ENCODE assay signal across 27 mouse cellular contexts in genomic region chr14:86833003-86833402, GRCm38 (mm10).
DNase-seq lines count a peak whose midpoint lies in the region; ATAC-seq and TF ChIP-seq lines count a peak whose summit lies in the region.
"Had no signal": no experiment of that assay in that cellular context is flagged by ENCODE, and none has a peak within 500 bp of the region (broad histone marks: within the 10 kb centered on the region; RNA-seq: fewer than 3 reads in every experiment).

No protein-coding gene starts in this region.

- no peak overlapping the region for H3K4me2 ChIP-seq in forebrain, embryonic 15.5 days (replicated peaks)
- H3K4me2 ChIP-seq in midbrain, embryonic 11.5 days: no peak overlapping the region
- H3K4me2 ChIP-seq in midbrain, embryonic 15.5 days: no peak overlapping the region
- H3K4me2 ChIP-seq in forebrain, postnatal 0 days (ENCODE audit: low read depth): no peak overlapping the region
- H3K4me2 ChIP-seq: embryonic facial prominence, embryonic 12.5 days; embryonic facial prominence, embryonic 15.5 days; heart, embryonic 13.5 days; hindbrain, embryonic 14.5 days had no signal

- no peaks in the 10 kb centered on the region for H3K36me3 ChIP-seq in forebrain, embryonic 15.5 days
- no peaks in the 10 kb centered on the region for H3K36me3 ChIP-seq in forebrain, embryonic 10.5 days (replicated peaks)
- no peaks in the 10 kb centered on the region for H3K36me3 ChIP-seq in midbrain, embryonic 11.5 days (ENCODE audit: control insufficient read depth, insufficient read depth, low read length)
- no peaks in the 10 kb centered on the region for H3K36me3 ChIP-seq in midbrain, embryonic 15.5 days (replicated peaks)
- no peaks in the 10 kb centered on the region for H3K36me3 ChIP-seq in forebrain, postnatal 0 days (ENCODE audit: insufficient read depth)
- H3K36me3 ChIP-seq: embryonic facial prominence, embryonic 12.5 days; embryonic facial prominence, embryonic 15.5 days; heart, embryonic 10.5 days had no signal

- no peak overlapping the region for H3K4me3 ChIP-seq in forebrain, embryonic 15.5 days
- no peak overlapping the region for H3K4me3 ChIP-seq in forebrain, embryonic 10.5 days
- no peak overlapping the region for H3K4me3 ChIP-seq in midbrain, embryonic 11.5 days (ENCODE audit: low read depth, low read length)
- H3K4me3 ChIP-seq in midbrain, embryonic 15.5 days: no peak overlapping the region
- no peak overlapping the region for H3K4me3 ChIP-seq in forebrain, postnatal 0 days (ENCODE audit: low read depth, low read length)
- H3K4me3 ChIP-seq: embryonic facial prominence, embryonic 12.5 days; embryonic facial prominence, embryonic 15.5 days; heart, adult 2 months; heart, embryonic 10.5 days; heart, embryonic 13.5 days had no signal

- H3K4me1 ChIP-seq in forebrain, embryonic 15.5 days: peaks cover 4% of the 10 kb centered on the region; the same call in 1 of the 2 replicates
- peaks cover 10% of the 10 kb centered on the region for H3K4me1 ChIP-seq in forebrain, embryonic 10.5 days
- H3K4me1 ChIP-seq in midbrain, embryonic 11.5 days (ENCODE audit: control insufficient read depth, insufficient read depth, low read length): no peaks in the 10 kb centered on the region
- H3K4me1 ChIP-seq in midbrain, embryonic 15.5 days: no peaks in the 10 kb centered on the region
- no peaks in the 10 kb centered on the region for H3K4me1 ChIP-seq in forebrain, postnatal 0 days (ENCODE audit: insufficient read depth)
- H3K4me1 ChIP-seq: embryonic facial prominence, embryonic 12.5 days; embryonic facial prominence, embryonic 15.5 days; heart, embryonic 10.5 days; heart, embryonic 13.5 days had no signal

- H3K9me3 ChIP-seq in forebrain, embryonic 15.5 days: no peaks in the 10 kb centered on the region
- H3K9me3 ChIP-seq in forebrain, embryonic 10.5 days: no peaks in the 10 kb centered on the region
- H3K9me3 ChIP-seq in midbrain, embryonic 11.5 days (ENCODE audit: control insufficient read depth, low read length): no peaks in the 10 kb centered on the region
- no peaks in the 10 kb centered on the region for H3K9me3 ChIP-seq in midbrain, embryonic 15.5 days
- H3K9me3 ChIP-seq in forebrain, postnatal 0 days (ENCODE audit: low read length): no peaks in the 10 kb centered on the region
- H3K9me3 ChIP-seq: embryonic facial prominence, embryonic 12.5 days; embryonic facial prominence, embryonic 15.5 days; heart, embryonic 10.5 days; heart, embryonic 13.5 days had no signal

- H3K27ac ChIP-seq in forebrain, embryonic 15.5 days (replicated peaks): peak overlapping the region; percentile 69
- no peak overlapping the region for H3K27ac ChIP-seq in forebrain, embryonic 10.5 days
- no peak overlapping the region for H3K27ac ChIP-seq in midbrain, embryonic 11.5 days (ENCODE audit: low read depth, low read length)
- H3K27ac ChIP-seq in midbrain, embryonic 15.5 days: no peak overlapping the region
- H3K27ac ChIP-seq in forebrain, postnatal 0 days (ENCODE audit: low read depth, low read length): no peak overlapping the region
- H3K27ac ChIP-seq: embryonic facial prominence, embryonic 12.5 days; embryonic facial prominence, embryonic 15.5 days; heart, adult 2 months; heart, embryonic 10.5 days; heart, embryonic 13.5 days; hindbrain, embryonic 14.5 days; hindbrain, postnatal 0 days had no signal

- no peak for TF ChIP-seq CTCF in forebrain, postnatal 0 days (IDR thresholded peaks at IDR 0.05; ENCODE audit: low read depth)

- 44% methylated on average over 4 of the region's 4 CpGs for WGBS in forebrain, embryonic 15.5 days
- WGBS in forebrain, embryonic 10.5 days: 89% methylated on average over 4 of the region's 4 CpGs
- WGBS in midbrain, embryonic 11.5 days: 88% methylated on average over 4 of the region's 4 CpGs
- WGBS in midbrain, embryonic 15.5 days: 69% methylated on average over 4 of the region's 4 CpGs
- 38% methylated on average over 4 of the region's 4 CpGs for WGBS in forebrain, postnatal 0 days

- H3K9ac ChIP-seq in forebrain, embryonic 15.5 days (replicated peaks): no peak overlapping the region
- H3K9ac ChIP-seq in midbrain, embryonic 11.5 days (ENCODE audit: low read length): no peak overlapping the region
- no peak overlapping the region for H3K9ac ChIP-seq in midbrain, embryonic 15.5 days
- no peak overlapping the region for H3K9ac ChIP-seq in forebrain, postnatal 0 days
- H3K9ac ChIP-seq: embryonic facial prominence, embryonic 12.5 days; embryonic facial prominence, embryonic 15.5 days; heart, embryonic 13.5 days; hindbrain, embryonic 14.5 days had no signal

- peak; percentile 8 to 11 for DNase-seq in cerebellum, postnatal 10 days
- DNase-seq in cerebellum, adult 9-10 months: no peak
- no peak for DNase-seq in forebrain, embryonic 10.5 days (ENCODE audit: extremely low spot score, low spot score)
- DNase-seq in midbrain, embryonic 11.5 days (ENCODE audit: low spot score, missing footprints): peak; percentile 60
- DNase-seq in forebrain, postnatal 0 days: peak; percentile 39
- no peak for DNase-seq in embryo, embryonic 10.5 days (ENCODE audit: low spot score)
- DNase-seq: adrenal gland, adult 8-10 months; adrenal gland, postnatal 25 days; cerebellum, adult 18-20 months; cerebellum, adult 9-11 months; cerebellum, postnatal 36 days; gastrocnemius, postnatal 10 days; gastrocnemius, postnatal 36 days; heart, adult 2 months; heart, postnatal 14 days; heart, postnatal 4 days had no signal

- peak; percentile 77 for ATAC-seq in forebrain, embryonic 15.5 days (replicated peaks)
- no peak for ATAC-seq in midbrain, embryonic 11.5 days (ENCODE audit: low FRiP score)
- ATAC-seq in midbrain, embryonic 15.5 days (replicated peaks): no peak
- ATAC-seq in forebrain, postnatal 0 days: peak; percentile 66; the same call in 1 of the 2 replicates
- ATAC-seq: activated CD4-positive, CD25-positive, alpha-beta regulatory T cell, adult 4 months; hindbrain, postnatal 0 days; inflammation-experienced regulatory T-cells, adult 6 months; intestine, embryonic 16.5 days had no signal

- H3K27me3 ChIP-seq in forebrain, embryonic 15.5 days: no peaks in the 10 kb centered on the region
- H3K27me3 ChIP-seq in forebrain, embryonic 10.5 days (ENCODE audit: poor library complexity, severe bottlenecking): peaks cover 20% of the 10 kb centered on the region
- H3K27me3 ChIP-seq in midbrain, embryonic 11.5 days (ENCODE audit: control insufficient read depth, insufficient read depth, low read length): no peaks in the 10 kb centered on the region
- no peaks in the 10 kb centered on the region for H3K27me3 ChIP-seq in midbrain, embryonic 15.5 days (replicated peaks)
- no peaks in the 10 kb centered on the region for H3K27me3 ChIP-seq in forebrain, postnatal 0 days (ENCODE audit: insufficient read depth, low read length)
- H3K27me3 ChIP-seq: embryonic facial prominence, embryonic 12.5 days; embryonic facial prominence, embryonic 15.5 days; heart, embryonic 13.5 days had no signal

Comparison
In these comparisons a context has a peak if more than half of its experiments do, and no peak if none do; other contexts are left out.
1. DNase-seq: peak in cerebellum, postnatal 10 days (2 of 2), midbrain, embryonic 11.5 days (single experiment) and forebrain, postnatal 0 days (single experiment); none in cerebellum, adult 9-10 months (single experiment), forebrain, embryonic 10.5 days (single experiment) and embryo, embryonic 10.5 days (single experiment).
2. ATAC-seq: peak in forebrain, embryonic 15.5 days (single experiment) and forebrain, postnatal 0 days (single experiment); none in midbrain, embryonic 11.5 days (single experiment) and midbrain, embryonic 15.5 days (single experiment).